Mouse (Mus musculus) cerebellum, adult 11 months (tissue): ENCODE measurements at regions not wholly inside any gene's neighbourhood (a gene's known extent, or its start where the extent isn't known, plus 50 kb on each side); places are given as distances from the start of the nearest gene placed in this dataset.
A peak's percentile ranks its signal among the peaks of the same experiment; 100 is the strongest.

ENCODE experiments used
- DNase-seq: peaks from one replicate; pipeline ENCODE4 v3.0.0; 2022

GRCm38 (mm10) chr6:111911997-111912396, 361.6 kb upstream of the Lmcd1 start:
- DNase-seq, result no peak

- DNase-seq, result no peak
Observed at GRCm38 (mm10) chr6:111913771-111914405, 359.7 kb upstream of the Lmcd1 start.

- DNase-seq, result no peak
Observed at GRCm38 (mm10) chr6:111917248-111917721, 356.3 kb upstream of the Lmcd1 start.

GRCm38 (mm10) chr6:111917868-111918597, 355.5 kb upstream of the Lmcd1 start:
- no peak for DNase-seq

- no peak for DNase-seq
Observed at GRCm38 (mm10) chr6:111932596-111932995, 341.0 kb upstream of the Lmcd1 start.

GRCm38 (mm10) chr6:111954401-111954800, 319.2 kb upstream of the Lmcd1 start:
- DNase-seq, result no peak

- DNase-seq, result no peak
Observed at GRCm38 (mm10) chr6:111965766-111966165, 307.8 kb upstream of the Lmcd1 start.

GRCm38 (mm10) chr6:111985452-111985851, 288.1 kb upstream of the Lmcd1 start:
- DNase-seq, result no peak

- DNase-seq, result no peak
Observed at GRCm38 (mm10) chr6:111995823-111996222, 277.7 kb upstream of the Lmcd1 start.

GRCm38 (mm10) chr6:112003784-112004471, 269.6 kb upstream of the Lmcd1 start:
- DNase-seq, result no peak

GRCm38 (mm10) chr6:112026261-112027205, 247.0 kb upstream of the Lmcd1 start:
- no peak for DNase-seq

GRCm38 (mm10) chr6:112050548-112051184, 222.9 kb upstream of the Lmcd1 start:
- no peak for DNase-seq

GRCm38 (mm10) chr6:112052193-112052592, 221.4 kb upstream of the Lmcd1 start:
- DNase-seq, result no peak

GRCm38 (mm10) chr6:112057895-112058294, 215.7 kb upstream of the Lmcd1 start:
- DNase-seq, result no peak

GRCm38 (mm10) chr6:112062956-112063355, 210.6 kb upstream of the Lmcd1 start:
- DNase-seq, result no peak

- no peak for DNase-seq
Observed at GRCm38 (mm10) chr6:112090597-112090996, 183.0 kb upstream of the Lmcd1 start.

- peak; percentile 17 for DNase-seq
Observed at GRCm38 (mm10) chr6:112091125-112091763, 182.3 kb upstream of the Lmcd1 start.

GRCm38 (mm10) chr6:112093300-112093699, 180.3 kb upstream of the Lmcd1 start:
- no peak for DNase-seq

GRCm38 (mm10) chr6:112097699-112098098, 175.9 kb upstream of the Lmcd1 start:
- DNase-seq, result no peak

GRCm38 (mm10) chr6:112108651-112109050, 164.9 kb upstream of the Lmcd1 start:
- DNase-seq, result no peak

- DNase-seq, result no peak
Observed at GRCm38 (mm10) chr6:112119180-112119579, 154.4 kb upstream of the Lmcd1 start.

GRCm38 (mm10) chr6:112133522-112133921, 140.0 kb upstream of the Lmcd1 start:
- DNase-seq, result no peak
